Mouse (Mus musculus) hindbrain, embryonic 13.5 days (tissue): Measurements from ENCODE around the gene Gpr84. TPM values are rescaled to one million over a fixed set of nuclear protein-coding genes. Genes with fewer than 3 reads are reported as not detected.
A peak's percentile ranks its signal among the peaks of the same experiment; 100 is the strongest.

Source experiments
- ATAC-seq: fragments of 200-750 bp; cut with Nextera tagmentation; 2 replicates; pipeline ENCODE4 v1.8.0; 2017; ENCODE audit warnings: moderate TSS enrichment; ENCODE audit not compliant: low FRiP score
- H3K27ac ChIP-seq: fragments of 300-500 bp; sonication (generic); 2 replicates; pipeline ENCODE4 v1.5.1; 2015; ENCODE audit warnings: inconsistent platforms, mild to moderate bottlenecking, moderate library complexity
- H3K27me3 ChIP-seq: fragments of 300-500 bp; sonication (generic); 2 replicates; pipeline ENCODE4 v1.6.1; 2015; ENCODE audit warnings: mild to moderate bottlenecking, inconsistent platforms
- H3K36me3 ChIP-seq: fragments of 300-500 bp; sonication (generic); 2 replicates; pipeline ENCODE4 v1.6.1; 2015; ENCODE audit warnings: mild to moderate bottlenecking, inconsistent platforms
- H3K4me1 ChIP-seq: fragments of 300-500 bp; sonication (generic); replicated peaks from 2 replicates; pipeline ENCODE4 v1.6.1; 2015; ENCODE audit warnings: inconsistent platforms
- H3K4me2 ChIP-seq: fragments of 300-500 bp; sonication (generic); 2 replicates; pipeline ENCODE4 v1.6.1; 2015; ENCODE audit warnings: inconsistent platforms, mild to moderate bottlenecking, moderate library complexity
- H3K4me3 ChIP-seq: fragments of 300-500 bp; sonication (generic); 2 replicates; pipeline ENCODE4 v1.5.1; 2015; ENCODE audit warnings: mild to moderate bottlenecking, inconsistent platforms
- H3K9ac ChIP-seq: fragments of 300-500 bp; sonication (generic); 2 replicates; pipeline ENCODE4 v1.6.1; 2015; ENCODE audit warnings: mild to moderate bottlenecking, inconsistent platforms
- H3K9me3 ChIP-seq: fragments of 300-500 bp; sonication (generic); 2 replicates; pipeline ENCODE4 v1.6.1; 2016; ENCODE audit warnings: inconsistent platforms
- WGBS: fragments of 180-500 bp; shearing (Covaris S2); methylation state at CpG from one replicate; pipeline ENCODE4 v1.1.7; 2015; 5-methylcytosine and 5-hydroxymethylcytosine counted together
- polyA plus RNA-seq: library from polyadenylated mRNA; unstranded; fragments of >200 nt; fragmentation: Nextera tagmentation; extraction: Ambion mirVana; gene quantifications from 2 replicates; pipeline ENCODE4 v1.2.1, GENCODE M21; 2015

Gpr84 gene
- 0.23 and 0.34 TPM in 2 replicates for polyA plus RNA-seq

DNA sequence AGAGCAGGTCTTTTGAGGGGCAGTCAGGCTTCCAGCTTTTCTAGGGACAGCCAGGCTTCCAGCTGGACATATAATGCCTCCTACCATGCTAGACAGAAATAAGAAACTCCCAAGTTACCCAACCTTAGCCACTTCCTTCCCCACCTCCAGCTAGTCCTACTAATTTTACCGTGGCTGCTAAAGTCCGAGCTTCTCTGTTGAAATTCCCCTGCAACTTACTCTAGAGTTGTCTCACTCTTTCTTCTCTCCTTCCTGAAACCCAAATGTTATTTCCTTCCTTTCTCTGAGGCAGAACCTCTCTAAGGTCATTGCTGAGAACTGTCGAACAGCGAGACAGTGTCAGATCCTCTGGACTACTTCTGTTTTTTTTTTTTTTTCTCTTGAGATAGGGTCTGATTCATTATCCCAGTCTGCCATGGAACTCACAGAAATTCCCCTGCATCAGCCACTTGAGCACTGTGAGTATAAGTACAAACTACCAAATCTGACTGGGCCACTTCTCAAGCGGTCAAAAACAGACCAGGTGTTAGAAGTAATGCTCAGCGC, at the start of gene Gpr84:
Gene Gpr84 (minus strand): TSS at position 248 of the 546 bp plus-strand sequence.
- ATAC-seq: no peak
- 74% methylated on average over 6 of the region's 6 CpGs for WGBS
- Histone ChIP-seq H3K4me1 (peaks cover 51% of the 10 kb centered on the region), H3K9me3 (no peaks in the 10 kb centered on the region), H3K4me3 (no peak within 1 kb of the TSS), H3K27ac (no peak within 1 kb of the TSS), H3K4me2 (no peak within 1 kb of the TSS), H3K9ac (no peak within 1 kb of the TSS), H3K36me3 (peaks cover under 1% of the 10 kb centered on the region), H3K27me3 (peaks cover 14% of the 10 kb centered on the region)

DNA sequence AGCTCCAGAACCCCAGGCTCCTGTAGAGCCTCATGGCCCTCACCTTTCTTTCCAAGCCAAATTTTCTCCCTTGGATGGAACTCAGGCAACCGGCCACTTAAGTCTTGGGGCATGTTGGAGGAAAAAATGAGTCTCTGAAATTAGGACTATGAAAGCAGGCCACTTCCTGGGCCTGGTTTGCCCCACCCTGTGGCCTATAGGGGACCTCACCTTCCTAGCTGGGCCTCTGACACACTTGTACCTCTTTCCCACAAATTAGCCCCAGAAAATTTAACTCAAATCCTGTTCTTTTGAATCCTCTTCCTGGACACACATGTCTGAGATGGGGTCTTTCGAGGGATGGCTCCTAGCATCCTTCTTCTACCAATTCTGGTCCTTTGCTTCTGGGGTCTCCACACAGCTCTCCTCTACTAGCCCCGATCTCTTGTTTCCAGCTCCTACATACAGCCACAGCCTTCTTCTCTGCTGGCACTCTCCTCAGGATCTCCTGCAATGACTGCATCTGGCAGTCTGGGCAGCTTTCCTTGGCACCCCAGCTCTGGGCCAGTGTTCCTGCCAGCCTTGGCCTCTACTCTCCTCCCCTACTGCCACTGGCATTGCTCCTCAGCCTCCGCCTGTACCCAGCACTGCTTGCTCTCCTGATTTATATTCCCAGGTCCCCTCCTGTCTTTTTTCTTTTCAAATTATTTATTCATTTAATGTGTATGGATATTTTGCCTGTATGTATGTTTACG, 49.6 kb upstream of the Gpr84 start:
- Histone ChIP-seq H3K9ac (no peak overlapping the region), H3K4me1 (peaks cover 6% of the 10 kb centered on the region; the same call in 1 of the 2 replicates), H3K9me3 (no peaks in the 10 kb centered on the region), H3K4me3 (no peak overlapping the region), H3K27me3 (peaks cover 8% of the 10 kb centered on the region), H3K4me2 (no peak overlapping the region), H3K27ac (no peak overlapping the region), H3K36me3 (no peaks in the 10 kb centered on the region)
- ATAC-seq: no peak
- 93% methylated on average over 5 of the region's 5 CpGs for WGBS

- ATAC-seq: no peak
- WGBS: 77% methylated on average over 1 of the region's 1 CpGs
- no peak overlapping the region for H3K4me3 ChIP-seq
- no peaks in the 10 kb centered on the region for H3K9me3 ChIP-seq
- peaks cover 6% of the 10 kb centered on the region; the same call in 1 of the 2 replicates for H3K4me1 ChIP-seq
- no peaks in the 10 kb centered on the region for H3K27me3 ChIP-seq
- H3K9ac ChIP-seq: no peak overlapping the region
- H3K4me2 ChIP-seq: no peak overlapping the region
- no peak overlapping the region for H3K27ac ChIP-seq
- H3K36me3 ChIP-seq: no peaks in the 10 kb centered on the region
Observed at GRCm38 (mm10) chr15:103359122-103359510, 48.7 kb upstream of the Gpr84 start.

DNA sequence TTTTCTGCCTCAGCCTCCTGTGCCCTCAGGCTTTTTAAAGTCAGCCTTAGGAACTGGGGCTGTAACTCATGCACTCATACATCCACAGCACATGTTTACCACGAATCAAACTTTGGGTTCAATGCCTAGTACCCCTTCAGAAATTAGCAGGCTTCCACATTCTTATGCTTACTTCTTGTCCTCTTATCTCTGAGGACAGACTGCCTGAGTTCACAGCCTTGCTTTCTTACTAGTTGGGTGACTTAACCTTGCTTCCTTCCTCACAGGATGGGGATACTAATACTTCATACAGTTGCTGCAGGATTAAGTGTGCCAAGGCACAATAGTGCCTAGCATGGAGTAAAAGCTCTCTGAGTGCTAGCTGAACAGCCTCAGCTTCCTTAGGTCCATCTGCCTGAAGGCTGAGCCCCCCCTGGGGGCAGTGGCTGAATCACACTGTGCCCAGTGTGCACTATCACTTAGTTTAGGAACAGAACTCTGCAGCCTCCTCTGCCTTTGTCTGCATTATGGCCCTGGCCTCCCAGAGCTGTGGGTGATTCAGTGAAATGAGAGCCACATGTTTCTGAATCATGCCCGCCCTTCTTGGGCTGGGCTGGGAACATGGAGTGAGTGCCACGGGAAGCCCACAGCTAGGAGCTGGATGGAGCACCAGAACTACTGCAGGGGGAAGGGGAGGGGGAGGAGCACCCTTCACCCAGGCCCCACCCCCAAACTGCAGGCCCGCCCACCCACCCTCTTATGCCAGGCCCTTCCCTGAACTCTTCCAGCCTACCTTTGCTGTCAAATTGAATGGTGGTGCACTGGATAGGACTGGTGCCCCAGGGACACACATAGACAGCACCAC, 48.1 kb upstream of the Gpr84 start:
- ATAC-seq: no peak
- H3K4me3 ChIP-seq: no peak overlapping the region
- no peaks in the 10 kb centered on the region for H3K27me3 ChIP-seq
- H3K36me3 ChIP-seq: no peaks in the 10 kb centered on the region
- H3K9me3 ChIP-seq: no peaks in the 10 kb centered on the region
- no peak overlapping the region for H3K9ac ChIP-seq
- H3K4me2 ChIP-seq: no peak overlapping the region
- H3K27ac ChIP-seq: no peak overlapping the region
- H3K4me1 ChIP-seq: peaks cover 6% of the 10 kb centered on the region; the same call in 1 of the 2 replicates
- 46% methylated on average over 4 of the region's 4 CpGs for WGBS

- Histone ChIP-seq H3K9me3 (no peaks in the 10 kb centered on the region), H3K9ac (no peak overlapping the region), H3K27ac (no peak overlapping the region), H3K4me3 (no peak overlapping the region), H3K36me3 (no peaks in the 10 kb centered on the region), H3K4me2 (no peak overlapping the region), H3K4me1 (peaks cover 6% of the 10 kb centered on the region; the same call in 1 of the 2 replicates), H3K27me3 (no peaks in the 10 kb centered on the region)
- no peak for ATAC-seq
- 86% methylated on average over 4 of the region's 4 CpGs for WGBS
Observed at GRCm38 (mm10) chr15:103357817-103358216, 47.4 kb upstream of the Gpr84 start.

- no peak for ATAC-seq
- Histone ChIP-seq H3K4me3 (no peak overlapping the region), H3K9me3 (no peaks in the 10 kb centered on the region), H3K36me3 (no peaks in the 10 kb centered on the region), H3K27ac (no peak overlapping the region), H3K9ac (no peak overlapping the region), H3K27me3 (no peaks in the 10 kb centered on the region), H3K4me2 (no peak overlapping the region), H3K4me1 (peaks cover 6% of the 10 kb centered on the region; the same call in 1 of the 2 replicates)
- 80% methylated on average over 4 of the region's 4 CpGs for WGBS
Observed at GRCm38 (mm10) chr15:103356130-103356529, 45.7 kb upstream of the Gpr84 start.

- peaks cover 6% of the 10 kb centered on the region; the same call in 1 of the 2 replicates for H3K4me1 ChIP-seq
- WGBS: 86% methylated on average over 4 of the region's 4 CpGs
Observed at GRCm38 (mm10) chr15:103355420-103355819, 45.0 kb upstream of the Gpr84 start.

GRCm38 (mm10) chr15:103354690-103355089, 44.3 kb upstream of the Gpr84 start:
- WGBS: 93% methylated on average over 2 of the region's 2 CpGs
- no peaks in the 10 kb centered on the region for H3K27me3 ChIP-seq
- no peak for ATAC-seq

More at GRCm38 (mm10) chr15:103355420-103355819, 45.0 kb upstream of the Gpr84 start:
- no peak for ATAC-seq
- no peaks in the 10 kb centered on the region for H3K27me3 ChIP-seq
- no peak overlapping the region for H3K9ac ChIP-seq
- no peak overlapping the region for H3K4me3 ChIP-seq
- H3K9me3 ChIP-seq: no peaks in the 10 kb centered on the region
- H3K36me3 ChIP-seq: no peaks in the 10 kb centered on the region
- no peak overlapping the region for H3K4me2 ChIP-seq
- no peak overlapping the region for H3K27ac ChIP-seq

GRCm38 (mm10) chr15:103353511-103354256, 43.3 kb upstream of the Gpr84 start:
- Histone ChIP-seq H3K9me3 (no peaks in the 10 kb centered on the region), H3K4me1 (0 out of 2 replicates have a peak, but pooled peaks cover 2% of the 10 kb centered on the region), H3K27ac (no peak overlapping the region), H3K36me3 (no peaks in the 10 kb centered on the region), H3K27me3 (no peaks in the 10 kb centered on the region), H3K9ac (no peak overlapping the region), H3K4me3 (no peak overlapping the region), H3K4me2 (no peak overlapping the region)
- 90% methylated on average over 11 of the region's 11 CpGs for WGBS
- ATAC-seq: no peak

More at GRCm38 (mm10) chr15:103354690-103355089, 44.3 kb upstream of the Gpr84 start:
- Histone ChIP-seq H3K9me3 (no peaks in the 10 kb centered on the region), H3K27ac (no peak overlapping the region), H3K4me3 (no peak overlapping the region), H3K36me3 (no peaks in the 10 kb centered on the region), H3K9ac (no peak overlapping the region), H3K4me2 (no peak overlapping the region), H3K4me1 (peaks cover 6% of the 10 kb centered on the region; the same call in 1 of the 2 replicates)

DNA sequence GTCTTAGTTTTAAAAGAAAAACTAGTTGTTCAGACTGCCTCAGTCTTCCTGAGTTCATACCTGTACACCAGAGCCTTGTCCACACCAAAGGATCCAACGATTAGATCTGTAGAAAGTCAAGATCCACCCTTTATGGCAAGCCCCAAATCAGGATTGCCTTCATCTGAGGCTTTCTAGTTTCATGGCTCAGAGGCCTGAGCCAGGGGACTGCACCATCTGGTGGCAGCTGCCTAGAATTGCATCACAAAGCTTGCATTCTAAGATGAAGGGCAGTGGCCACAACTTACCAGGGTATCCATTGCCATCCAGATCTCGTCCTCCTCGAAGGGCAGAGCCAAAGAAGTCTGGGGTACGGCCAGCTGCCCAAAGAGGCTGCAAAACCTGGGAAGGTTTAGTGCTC, 42.4 kb upstream of the Gpr84 start:
- no peak overlapping the region for H3K9ac ChIP-seq
- 56% methylated on average over 4 of the region's 4 CpGs for WGBS
- H3K4me2 ChIP-seq: no peak overlapping the region
- ATAC-seq: 0 out of 2 replicates have a peak, but pooled peaks have one; percentile 32
- H3K4me1 ChIP-seq: no peaks in the 10 kb centered on the region
- no peaks in the 10 kb centered on the region for H3K9me3 ChIP-seq
- no peaks in the 10 kb centered on the region for H3K36me3 ChIP-seq
- H3K27me3 ChIP-seq: no peaks in the 10 kb centered on the region
- no peak overlapping the region for H3K4me3 ChIP-seq
- H3K27ac ChIP-seq: no peak overlapping the region

DNA sequence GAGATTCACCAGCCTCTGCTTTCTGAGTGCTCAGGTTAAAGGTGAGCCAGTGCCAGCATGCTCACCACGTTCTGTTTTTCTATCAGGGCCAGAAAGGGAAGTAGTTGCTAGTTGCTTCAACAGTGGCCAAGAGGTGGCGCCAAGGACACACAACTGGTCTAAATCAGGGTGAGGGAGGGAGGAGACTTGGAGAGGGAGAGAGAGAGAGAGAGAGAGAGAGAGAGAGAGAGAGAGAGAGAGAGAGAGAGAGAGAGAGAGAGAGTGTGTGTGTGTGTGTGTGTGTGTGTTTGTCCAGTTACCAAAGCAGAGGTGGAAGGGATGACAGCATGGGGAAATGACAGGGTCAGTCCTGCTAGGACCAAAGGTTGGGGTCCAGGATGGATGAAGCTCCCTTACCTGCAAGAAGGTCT, 36.9 kb upstream of the Gpr84 start:
- Histone ChIP-seq H3K9me3 (no peaks in the 10 kb centered on the region), H3K9ac (no peak overlapping the region), H3K4me1 (no peaks in the 10 kb centered on the region), H3K27ac (no peak overlapping the region), H3K27me3 (no peaks in the 10 kb centered on the region), H3K36me3 (no peaks in the 10 kb centered on the region), H3K4me2 (no peak overlapping the region), H3K4me3 (no peak overlapping the region)
- ATAC-seq: no peak
- WGBS: 4% methylated on average over 2 of the region's 2 CpGs
